Mouse (Mus musculus) C2C12 (cell line): ENCODE results near the gene Akr7a5.

ENCODE experiments used
- CTCF ChIP-seq: IDR thresholded peaks from one replicate; pipeline ENCODE4 v1.5.1; 2011; ENCODE audit not compliant: control insufficient read depth, insufficient read depth, insufficient read length
- FOSL1 ChIP-seq: IDR thresholded peaks from one replicate; pipeline ENCODE4 v1.8.0; 2011; ENCODE audit warnings: mild to moderate bottlenecking, low read length; ENCODE audit not compliant: poor library complexity, insufficient read depth, severe bottlenecking
- MAX ChIP-seq: IDR thresholded peaks from one replicate; pipeline ENCODE4 v1.6.1; 2011; ENCODE audit warnings: mild to moderate bottlenecking, control low read depth

DNA sequence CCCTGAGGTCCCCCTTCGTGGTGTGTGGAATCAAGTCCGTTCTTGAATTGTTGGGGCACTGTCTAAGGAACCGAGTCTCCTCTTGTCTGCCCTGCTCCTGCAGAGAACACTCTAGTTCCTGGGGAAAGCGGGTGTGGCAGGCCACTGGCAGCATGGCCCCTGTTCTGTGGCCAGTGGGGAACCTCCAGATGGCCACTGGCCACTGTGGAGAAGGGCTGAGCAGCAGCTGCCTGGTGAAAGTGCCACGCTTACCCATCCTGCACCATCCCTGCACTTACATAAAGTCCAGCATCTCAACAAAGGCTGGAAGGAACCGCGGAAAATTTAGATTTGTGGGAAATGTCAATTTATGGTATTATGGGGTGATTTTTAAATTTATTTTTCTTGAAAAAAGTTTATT is 34.1 kb upstream of the Akr7a5 start:
- TF ChIP-seq MAX (no peak), CTCF (no peak), FOSL1 (no peak)
